Mouse (Mus musculus): Measurements from ENCODE around the gene A530032D15Rik.
"Not testable (repeated sequence)": the region's sequence is repeated elsewhere in the genome, so short reads cannot be mapped to it uniquely, and the experiment has no call there.

Gene A530032D15Rik

GRCm38 (mm10) chr1:85035801-85036200 lies 73.9 kb downstream of the A530032D15Rik start:
- DNase-seq (ENCODE audit: low read depth, low spot score) = not testable (repeated sequence)

GRCm38 (mm10) chr1:85034394-85034793 lies 75.3 kb downstream of the A530032D15Rik start:
- DNase-seq (ENCODE audit: low read depth, low spot score) = not testable (repeated sequence)

GRCm38 (mm10) chr1:85033616-85034015 lies 76.0 kb downstream of the A530032D15Rik start:
- DNase-seq (ENCODE audit: low read depth, low spot score) = not testable (repeated sequence)
